Mouse (Mus musculus): ENCODE measurements around the gene Abca4. TPM values are rescaled to one million over a fixed set of nuclear protein-coding genes. Genes with fewer than 3 reads are reported as not detected.
A peak's percentile ranks its signal among the peaks of the same experiment; 100 is the strongest.

Abca4 gene
- polyA plus RNA-seq, 1 experiment from 2014 or later: 1.4 TPM

DNA sequence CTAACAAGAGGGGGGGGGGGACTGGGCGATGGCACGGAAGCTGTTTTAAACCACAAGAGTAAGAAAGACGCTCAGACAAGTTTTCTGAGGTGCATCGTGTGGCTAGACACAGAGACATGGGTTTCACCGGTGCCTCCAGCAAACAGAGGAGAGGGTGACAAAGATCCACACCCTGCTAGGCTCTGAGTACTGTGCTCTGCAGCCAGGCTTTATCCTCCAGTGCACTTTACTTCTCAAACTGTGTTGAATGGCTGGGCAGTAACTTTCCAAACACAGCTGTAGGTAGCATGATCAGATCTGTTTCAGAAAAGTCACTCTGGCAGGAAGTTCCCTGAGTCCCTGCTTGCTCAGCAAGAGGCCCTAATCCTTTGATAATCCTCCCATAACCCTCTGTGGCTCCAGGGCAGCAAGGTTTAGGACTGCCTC lies 158.1 kb downstream of the Abca4 start:
- Histone ChIP-seq H3K9me3 (ENCODE audit: low read length) (no peaks in the 10 kb centered on the region), H3K27ac (ENCODE audit: low read length) (peak overlapping the region; percentile 6; the same call in 1 of the 2 replicates), H3K4me1 (ENCODE audit: insufficient read depth, low read length) (peaks cover 23% of the 10 kb centered on the region), H3K4me3 (ENCODE audit: low read length) (no peak overlapping the region), H3K36me3 (ENCODE audit: insufficient read depth, low read length) (no peaks in the 10 kb centered on the region), H3K27me3 (ENCODE audit: insufficient read depth, low read length) (no peaks in the 10 kb centered on the region), H3K4me2 (replicated peaks; ENCODE audit: low read depth, low read length) (no peak overlapping the region), H3K9ac (replicated peaks; ENCODE audit: low read length) (no peak overlapping the region)
- no peak for ATAC-seq (ENCODE audit: low FRiP score, low TSS enrichment)
- 39% methylated on average over 5 of the region's 5 CpGs for WGBS

DNA sequence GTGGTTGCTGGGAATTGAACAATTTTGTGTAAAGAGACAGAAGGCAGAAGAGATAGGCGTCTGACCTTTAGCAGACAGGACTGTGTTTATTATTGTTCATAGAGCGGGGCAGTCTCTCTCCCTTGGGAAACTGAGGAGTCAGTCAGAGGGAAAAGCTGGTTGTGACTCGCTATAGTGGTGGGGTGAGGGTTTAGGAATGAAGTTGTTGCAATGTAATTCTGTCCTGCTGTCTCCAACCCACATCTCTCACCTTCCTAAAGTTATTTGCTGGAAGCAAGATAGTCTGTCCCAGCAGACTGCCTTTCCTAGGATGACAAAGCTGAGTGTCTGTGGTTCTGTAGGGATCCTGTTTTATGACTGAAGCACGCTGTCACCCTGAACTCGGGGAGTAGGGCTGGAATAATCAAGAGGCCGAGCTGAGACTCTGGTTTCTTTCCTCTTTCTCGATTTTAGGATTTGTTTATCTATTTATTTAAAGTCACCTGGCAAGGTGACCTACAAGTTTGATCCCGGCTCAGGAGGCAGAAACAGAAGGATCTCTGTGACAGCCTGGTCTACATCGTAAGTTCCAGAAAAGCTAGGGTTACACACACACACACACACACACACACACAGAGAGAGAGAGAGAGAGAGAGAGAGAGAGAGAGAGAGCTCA lies 159.6 kb downstream of the Abca4 start:
- WGBS: 65% methylated on average over 9 of the region's 9 CpGs

GRCm38 (mm10) chr3:122205753-122206152 lies 161.5 kb downstream of the Abca4 start:
- Histone ChIP-seq H3K27ac (ENCODE audit: low read length) (peak overlapping the region; percentile 82), H3K9me3 (ENCODE audit: low read length) (no peaks in the 10 kb centered on the region), H3K36me3 (ENCODE audit: insufficient read depth, low read length) (no peaks in the 10 kb centered on the region), H3K4me2 (replicated peaks; ENCODE audit: low read depth, low read length) (peak overlapping the region; percentile 19), H3K4me1 (ENCODE audit: insufficient read depth, low read length) (peaks cover 26% of the 10 kb centered on the region), H3K4me3 (ENCODE audit: low read length) (0 out of 2 replicates have a peak overlapping the region, but pooled peaks have one; percentile 5), H3K27me3 (ENCODE audit: insufficient read depth, low read length) (no peaks in the 10 kb centered on the region), H3K9ac (replicated peaks; ENCODE audit: low read length) (no peak overlapping the region; the same call in 1 of the 2 replicates)
- 58% methylated on average over 6 of the region's 6 CpGs for WGBS
- no peak for ATAC-seq (ENCODE audit: low FRiP score, low TSS enrichment)

More for the DNA sequence above, 159.6 kb downstream of the Abca4 start:
- no peak overlapping the region for H3K4me3 ChIP-seq (ENCODE audit: low read length)
- H3K27ac ChIP-seq (ENCODE audit: low read length): no peak overlapping the region
- ATAC-seq (ENCODE audit: low FRiP score, low TSS enrichment): no peak
- H3K9me3 ChIP-seq (ENCODE audit: low read length): no peaks in the 10 kb centered on the region
- no peaks in the 10 kb centered on the region for H3K36me3 ChIP-seq (ENCODE audit: insufficient read depth, low read length)
- H3K9ac ChIP-seq (replicated peaks; ENCODE audit: low read length): no peak overlapping the region
- no peak overlapping the region for H3K4me2 ChIP-seq (replicated peaks; ENCODE audit: low read depth, low read length)
- H3K4me1 ChIP-seq (ENCODE audit: insufficient read depth, low read length): peaks cover 24% of the 10 kb centered on the region
- H3K27me3 ChIP-seq (ENCODE audit: insufficient read depth, low read length): no peaks in the 10 kb centered on the region

DNA sequence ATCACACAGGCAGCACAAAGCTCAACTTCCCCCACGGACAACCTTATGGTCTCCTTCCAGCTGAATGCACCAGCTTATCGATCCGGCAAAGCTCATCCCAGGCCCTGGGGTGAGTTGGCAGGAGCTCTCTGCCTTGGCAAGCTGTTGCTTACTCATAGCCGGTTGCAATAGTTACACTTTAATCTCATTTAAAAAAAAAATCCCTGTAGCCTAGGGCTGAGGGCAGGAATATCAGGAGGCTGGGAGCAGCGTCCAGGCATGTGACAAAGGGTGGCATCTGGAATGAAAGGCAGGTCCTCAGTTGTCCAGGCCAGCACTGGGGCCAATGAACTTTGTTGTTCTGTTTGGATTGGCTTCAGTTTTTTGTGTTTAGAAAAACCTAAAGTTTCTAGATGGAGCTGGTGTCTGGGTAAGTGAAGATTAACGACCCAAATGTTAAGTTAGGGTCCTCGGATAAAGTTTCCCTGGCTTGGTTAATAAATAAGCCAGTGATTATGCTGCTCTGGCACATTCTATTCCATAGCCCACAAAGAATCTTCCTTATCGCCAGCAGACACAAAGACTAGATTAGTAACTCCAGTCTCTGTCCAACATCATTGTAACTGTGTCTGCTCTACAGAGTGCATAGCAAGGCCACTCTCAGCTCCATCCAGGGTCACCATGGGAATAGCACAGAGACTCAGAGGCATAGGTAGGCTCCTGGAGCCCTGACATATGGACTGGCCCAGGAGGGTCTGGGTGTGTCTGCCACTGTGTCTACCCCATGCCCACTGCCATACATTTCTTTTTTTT lies 162.2 kb downstream of the Abca4 start:
- WGBS: 38% methylated on average over 8 of the region's 8 CpGs
- no peak overlapping the region; the same call in 1 of the 2 replicates for H3K9ac ChIP-seq (replicated peaks; ENCODE audit: low read length)
- H3K4me1 ChIP-seq (ENCODE audit: insufficient read depth, low read length): peaks cover 31% of the 10 kb centered on the region
- H3K4me2 ChIP-seq (replicated peaks; ENCODE audit: low read depth, low read length): peak overlapping the region; percentile 19
- H3K27me3 ChIP-seq (ENCODE audit: insufficient read depth, low read length): no peaks in the 10 kb centered on the region
- no peak overlapping the region for H3K4me3 ChIP-seq (ENCODE audit: low read length)
- peak; percentile 74 for ATAC-seq (ENCODE audit: low FRiP score, low TSS enrichment)
- H3K9me3 ChIP-seq (ENCODE audit: low read length): no peaks in the 10 kb centered on the region
- H3K27ac ChIP-seq (ENCODE audit: low read length): peak overlapping the region; percentile 82
- H3K36me3 ChIP-seq (ENCODE audit: insufficient read depth, low read length): no peaks in the 10 kb centered on the region

DNA sequence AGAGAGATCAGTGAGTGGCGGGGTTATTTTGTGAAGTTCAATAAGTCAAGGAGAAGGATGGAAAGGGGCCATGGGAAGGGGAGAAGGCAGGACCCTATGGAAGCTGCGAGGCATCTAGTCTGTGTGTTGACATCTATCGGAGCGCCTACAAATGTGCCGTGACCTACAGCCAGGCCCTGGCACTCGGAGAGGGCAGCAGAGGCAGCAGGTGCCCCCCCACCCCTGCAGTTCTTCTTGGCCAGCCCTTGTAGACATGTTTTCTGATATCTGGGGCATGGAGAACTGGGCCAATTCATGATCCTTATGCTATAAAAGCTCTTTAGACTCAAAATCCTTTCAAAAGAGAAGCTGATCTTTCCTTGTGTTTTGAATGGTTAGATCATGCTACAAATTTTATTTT lies 163.5 kb downstream of the Abca4 start:
- no peaks in the 10 kb centered on the region for H3K9me3 ChIP-seq (ENCODE audit: low read length)
- no peak overlapping the region for H3K4me3 ChIP-seq (ENCODE audit: low read length)
- ATAC-seq (ENCODE audit: low FRiP score, low TSS enrichment): no peak
- H3K36me3 ChIP-seq (ENCODE audit: insufficient read depth, low read length): no peaks in the 10 kb centered on the region
- H3K4me1 ChIP-seq (ENCODE audit: insufficient read depth, low read length): peaks cover 29% of the 10 kb centered on the region
- WGBS: 86% methylated on average over 6 of the region's 6 CpGs
- H3K9ac ChIP-seq (replicated peaks; ENCODE audit: low read length): no peak overlapping the region
- no peak overlapping the region for H3K27ac ChIP-seq (ENCODE audit: low read length)
- no peak overlapping the region for H3K4me2 ChIP-seq (replicated peaks; ENCODE audit: low read depth, low read length)
- H3K27me3 ChIP-seq (ENCODE audit: insufficient read depth, low read length): no peaks in the 10 kb centered on the region

DNA sequence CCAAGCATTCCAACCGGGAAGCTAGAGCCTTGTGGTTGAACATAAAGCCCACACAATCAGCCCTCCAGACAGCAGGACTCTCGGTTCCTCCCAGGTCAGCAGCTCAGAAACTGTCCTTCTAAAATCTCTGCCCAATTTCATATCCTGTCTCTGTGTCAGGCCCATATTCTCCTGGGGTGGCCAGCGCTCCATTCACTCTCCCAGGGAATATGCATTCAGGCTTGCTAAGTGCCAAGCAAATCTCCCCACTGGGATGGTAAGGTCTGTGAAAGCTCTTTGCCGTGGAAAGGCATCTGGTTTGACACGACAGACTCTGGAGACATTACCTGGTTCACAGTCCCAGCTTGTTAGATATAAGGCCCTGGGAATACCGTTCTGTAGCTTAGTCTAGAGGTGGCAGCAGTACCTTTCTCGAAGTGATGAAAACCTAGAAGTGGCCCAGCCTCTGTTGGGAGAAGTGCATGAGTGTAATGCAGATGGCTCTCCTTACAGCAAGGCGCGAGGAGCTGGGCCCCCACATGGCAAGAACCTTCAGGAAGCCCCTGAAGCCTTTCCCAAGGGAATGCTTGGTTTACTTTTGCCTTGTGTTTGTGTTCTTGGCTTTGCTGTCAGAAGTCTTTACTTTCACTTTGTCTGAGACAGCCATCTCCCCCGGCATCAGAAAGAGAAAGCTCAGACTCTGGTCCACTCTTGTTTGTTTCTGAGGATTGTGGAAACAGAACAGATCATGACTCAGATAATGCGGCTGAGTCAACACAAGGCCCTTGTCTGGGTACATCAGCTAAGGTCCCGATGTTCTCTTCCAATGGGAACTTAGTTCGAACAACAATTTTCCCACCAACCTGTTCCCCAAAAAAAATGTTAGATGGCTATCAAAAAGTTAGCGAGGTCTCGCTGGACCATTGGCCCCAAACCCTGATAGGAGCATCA lies 164.3 kb downstream of the Abca4 start:
- Histone ChIP-seq H3K9ac (replicated peaks; ENCODE audit: low read length) (0 out of 2 replicates have a peak overlapping the region, but pooled peaks have one; percentile 23), H3K4me2 (replicated peaks; ENCODE audit: low read depth, low read length) (peak overlapping the region; percentile 4; the same call in 1 of the 2 replicates), H3K9me3 (ENCODE audit: low read length) (no peaks in the 10 kb centered on the region), H3K4me3 (ENCODE audit: low read length) (no peak overlapping the region), H3K27ac (ENCODE audit: low read length) (peak overlapping the region; percentile 86), H3K27me3 (ENCODE audit: insufficient read depth, low read length) (no peaks in the 10 kb centered on the region), H3K4me1 (ENCODE audit: insufficient read depth, low read length) (peaks cover 29% of the 10 kb centered on the region), H3K36me3 (ENCODE audit: insufficient read depth, low read length) (no peaks in the 10 kb centered on the region)
- 76% methylated on average over 15 of the region's 15 CpGs for WGBS
- no peak for ATAC-seq (ENCODE audit: low FRiP score, low TSS enrichment)

DNA sequence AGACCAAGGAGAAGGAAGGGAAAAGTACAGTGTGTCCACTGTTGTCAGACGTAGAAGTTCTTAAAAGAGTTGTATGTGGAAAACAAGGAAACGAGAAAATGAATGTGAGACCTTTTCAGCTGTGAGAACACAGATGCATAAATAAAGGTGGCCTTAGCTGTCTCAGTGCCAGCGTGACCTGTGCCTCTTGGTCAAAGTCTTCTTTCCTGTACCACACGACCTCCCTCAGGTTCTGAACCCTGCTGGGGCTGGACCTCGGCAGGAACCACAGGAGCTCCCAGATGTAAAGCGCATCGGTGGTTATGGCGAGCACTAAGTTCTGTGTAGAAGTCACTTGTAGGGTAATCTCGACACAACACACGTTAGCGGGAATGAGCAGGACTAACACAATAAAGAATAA lies 165.3 kb downstream of the Abca4 start:
- Histone ChIP-seq H3K27me3 (ENCODE audit: insufficient read depth, low read length) (no peaks in the 10 kb centered on the region), H3K9me3 (ENCODE audit: low read length) (no peaks in the 10 kb centered on the region), H3K9ac (replicated peaks; ENCODE audit: low read length) (no peak overlapping the region), H3K27ac (ENCODE audit: low read length) (peak overlapping the region; percentile 86), H3K4me1 (ENCODE audit: insufficient read depth, low read length) (peaks cover 29% of the 10 kb centered on the region), H3K36me3 (ENCODE audit: insufficient read depth, low read length) (no peaks in the 10 kb centered on the region), H3K4me2 (replicated peaks; ENCODE audit: low read depth, low read length) (0 out of 2 replicates have a peak overlapping the region, but pooled peaks have one; percentile 4), H3K4me3 (ENCODE audit: low read length) (no peak overlapping the region)
- WGBS: 68% methylated on average over 11 of the region's 11 CpGs
- no peak for ATAC-seq (ENCODE audit: low FRiP score, low TSS enrichment)

GRCm38 (mm10) chr3:122210434-122210833 lies 166.2 kb downstream of the Abca4 start:
- no peaks in the 10 kb centered on the region for H3K36me3 ChIP-seq (ENCODE audit: insufficient read depth, low read length)
- peak overlapping the region; percentile 86; the same call in 1 of the 2 replicates for H3K27ac ChIP-seq (ENCODE audit: low read length)
- peaks cover 25% of the 10 kb centered on the region for H3K4me1 ChIP-seq (ENCODE audit: insufficient read depth, low read length)
- 42% methylated on average over 5 of the region's 5 CpGs for WGBS
- no peak overlapping the region for H3K4me2 ChIP-seq (replicated peaks; ENCODE audit: low read depth, low read length)
- no peak for ATAC-seq (ENCODE audit: low FRiP score, low TSS enrichment)
- no peaks in the 10 kb centered on the region for H3K9me3 ChIP-seq (ENCODE audit: low read length)
- H3K9ac ChIP-seq (replicated peaks; ENCODE audit: low read length): no peak overlapping the region
- H3K4me3 ChIP-seq (ENCODE audit: low read length): no peak overlapping the region
- H3K27me3 ChIP-seq (ENCODE audit: insufficient read depth, low read length): no peaks in the 10 kb centered on the region

- Histone ChIP-seq H3K4me3 (ENCODE audit: low read length) (no peak overlapping the region), H3K27ac (ENCODE audit: low read length) (no peak overlapping the region), H3K9me3 (ENCODE audit: low read length) (no peaks in the 10 kb centered on the region), H3K9ac (replicated peaks; ENCODE audit: low read length) (no peak overlapping the region), H3K27me3 (ENCODE audit: insufficient read depth, low read length) (no peaks in the 10 kb centered on the region), H3K4me1 (ENCODE audit: insufficient read depth, low read length) (peaks cover 22% of the 10 kb centered on the region), H3K36me3 (ENCODE audit: insufficient read depth, low read length) (no peaks in the 10 kb centered on the region), H3K4me2 (replicated peaks; ENCODE audit: low read depth, low read length) (no peak overlapping the region)
- no peak for ATAC-seq (ENCODE audit: low FRiP score, low TSS enrichment)
- WGBS: 72% methylated on average over 7 of the region's 7 CpGs
Observed at GRCm38 (mm10) chr3:122210846-122211245, 166.6 kb downstream of the Abca4 start.

All from kidney, embryonic 16.5 days (tissue).